Mouse (Mus musculus): Measurements from ENCODE around the gene Nme7. TPM values are rescaled to one million over a fixed set of nuclear protein-coding genes. Genes with fewer than 3 reads are reported as not detected.

Gene Nme7
- polyA plus RNA-seq, 1 experiment: 13.6 TPM

- no peak for DNase-seq
- 63% methylated on average over 9 of the region's 9 CpGs for WGBS
- TF ChIP-seq POLR2A (IDR thresholded peaks at IDR 0.05; ENCODE audit: borderline replicate concordance, insufficient read depth, low read length) (no peak), CTCF (IDR thresholded peaks at IDR 0.05; ENCODE audit: borderline replicate concordance, insufficient read depth, low read depth, low read length) (no peak)
- H3K27ac ChIP-seq (ENCODE audit: insufficient read depth, low read length): no peak overlapping the region
- H3K27me3 ChIP-seq (ENCODE audit: control insufficient read depth, insufficient read depth, low read length): no peaks in the 10 kb centered on the region
- no peaks in the 10 kb centered on the region for H3K4me1 ChIP-seq (ENCODE audit: control insufficient read depth, insufficient read depth, low read length)
- H3K4me3 ChIP-seq (replicated peaks; ENCODE audit: insufficient read depth, low read depth, low read length): no peak overlapping the region
Observed at GRCm38 (mm10) chr1:164481645-164482354, 177.9 kb downstream of the Nme7 start.

- H3K4me3 ChIP-seq (replicated peaks; ENCODE audit: insufficient read depth, low read depth, low read length): no peak overlapping the region
- no peak for TF ChIP-seq POLR2A (IDR thresholded peaks at IDR 0.05; ENCODE audit: borderline replicate concordance, insufficient read depth, low read length)
- TF ChIP-seq CTCF (IDR thresholded peaks at IDR 0.05; ENCODE audit: borderline replicate concordance, insufficient read depth, low read depth, low read length): no peak
- no peak overlapping the region for H3K27ac ChIP-seq (ENCODE audit: insufficient read depth, low read length)
- no peak for DNase-seq
- H3K27me3 ChIP-seq (ENCODE audit: control insufficient read depth, insufficient read depth, low read length): no peaks in the 10 kb centered on the region
- 93% methylated on average over 3 of the region's 3 CpGs for WGBS
- H3K4me1 ChIP-seq (ENCODE audit: control insufficient read depth, insufficient read depth, low read length): no peaks in the 10 kb centered on the region
Observed at GRCm38 (mm10) chr1:164482833-164483232, 178.9 kb downstream of the Nme7 start.

- Histone ChIP-seq H3K4me1 (ENCODE audit: control insufficient read depth, insufficient read depth, low read length) (no peaks in the 10 kb centered on the region), H3K27ac (ENCODE audit: insufficient read depth, low read length) (no peak overlapping the region), H3K4me3 (replicated peaks; ENCODE audit: insufficient read depth, low read depth, low read length) (no peak overlapping the region), H3K27me3 (ENCODE audit: control insufficient read depth, insufficient read depth, low read length) (no peaks in the 10 kb centered on the region)
- no peak for DNase-seq
- TF ChIP-seq POLR2A (IDR thresholded peaks at IDR 0.05; ENCODE audit: borderline replicate concordance, insufficient read depth, low read length): no peak
- no peak for TF ChIP-seq CTCF (IDR thresholded peaks at IDR 0.05; ENCODE audit: borderline replicate concordance, insufficient read depth, low read depth, low read length)
Observed at GRCm38 (mm10) chr1:164483728-164484127, 179.8 kb downstream of the Nme7 start.

Other genes starting within 250 kb of the Nme7 start
- gene Sell, start 242.1 kb upstream of the Nme7 start, polyA plus RNA-seq (2012; rRNA removed): 0.15 and 0.27 TPM in 2 replicates
- gene Selp, start 188.9 kb upstream of the Nme7 start, polyA plus RNA-seq (2012; rRNA removed): not detected in 2 replicates
- gene F5, start 152.3 kb upstream of the Nme7 start, polyA plus RNA-seq (2012; rRNA removed): 1.1 and 2.5 TPM in 2 replicates
- gene Slc19a2, start 55.1 kb upstream of the Nme7 start, polyA plus RNA-seq (2012; rRNA removed): 17.2 and 19.2 TPM in 2 replicates
- gene Ccdc181, start 28.5 kb upstream of the Nme7 start, polyA plus RNA-seq (2012; rRNA removed): 16.6 and 18.6 TPM in 2 replicates
- 19.2 and 20.6 TPM in 2 replicates for gene Blzf1, start 3.4 kb downstream of the Nme7 start, polyA plus RNA-seq (2012; rRNA removed)
- gene Atp1b1, start 154.2 kb downstream of the Nme7 start, polyA plus RNA-seq (2012; rRNA removed): 1,554 and 1,580 TPM in 2 replicates